Mouse (Mus musculus) left cerebral cortex, postnatal 36 days (tissue): ENCODE data around the gene H2-M10.4. TPM values are rescaled to one million over a fixed set of nuclear protein-coding genes. Genes with fewer than 3 reads are reported as not detected.
"Not testable (repeated sequence)": the region's sequence is repeated elsewhere in the genome, so short reads cannot be mapped to it uniquely, and the experiment has no call there.

ENCODE experiments used
- DNase-seq, 2 experiments: peaks; one replicate each; pipeline ENCODE4 v3.0.0; 2021 to 2022; ENCODE audit warnings: low spot score in 2 of 2, mixed read lengths in 1 of 2
- intact Hi-C: fragments of 180-260 bp; cut with DNase I; formaldehyde crosslinking; loops from one replicate; pipeline ENCODE4 v1.15.1; 2025
- total RNA-seq, 2 experiments: library from RNA; stranded (reverse); gene quantifications; 2 replicates each; pipeline ENCODE4 v1.2.3; 2021

Gene H2-M10.4
- not detected for total RNA-seq

DNA sequence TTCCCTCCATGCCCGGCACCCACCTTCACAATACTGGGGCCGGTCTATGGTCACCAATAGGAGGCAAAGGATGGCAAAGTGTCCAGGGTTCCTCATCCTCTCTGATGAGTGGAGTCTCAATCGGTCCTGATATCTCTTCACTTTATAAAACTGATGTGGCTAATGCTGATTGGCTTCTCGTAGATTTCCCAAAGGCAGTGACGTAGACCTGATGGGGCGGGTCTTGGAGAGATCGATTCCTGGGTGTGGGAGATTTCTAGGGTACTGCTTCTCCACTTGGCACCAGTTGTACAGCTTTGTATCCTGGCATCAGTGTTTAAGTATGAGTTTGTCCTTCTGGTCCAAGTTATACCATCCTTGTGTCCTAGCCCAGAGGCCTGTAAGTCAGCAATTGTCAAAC, at the start of gene H2-M10.4:
TSS of gene H2-M10.4 (minus strand) at position 101 of the 400 bp plus-strand sequence.
- DNase-seq: no peak
- intact Hi-C loops: no loop called here

DNA sequence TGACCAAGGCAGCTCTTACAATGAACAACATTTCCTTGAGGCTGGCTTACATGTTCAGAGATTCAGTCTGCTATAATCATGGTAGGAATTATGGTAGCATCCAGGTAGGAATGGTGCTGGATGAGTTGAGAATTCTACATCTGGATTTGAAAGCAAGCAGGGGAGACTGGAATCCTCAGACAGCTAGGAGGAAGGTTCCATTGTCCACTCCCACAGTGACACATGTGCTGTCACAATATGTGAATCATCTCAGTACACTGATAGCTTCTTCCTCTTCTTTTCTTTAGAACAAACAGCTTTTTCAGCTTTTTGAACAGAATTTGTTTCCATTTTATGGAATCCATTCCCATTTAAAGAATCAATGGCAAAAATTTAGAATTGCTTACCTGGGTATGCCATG, 41.8 kb upstream of the H2-M10.4 start:
- intact Hi-C loops: no loop called here
- DNase-seq: no peak

DNA sequence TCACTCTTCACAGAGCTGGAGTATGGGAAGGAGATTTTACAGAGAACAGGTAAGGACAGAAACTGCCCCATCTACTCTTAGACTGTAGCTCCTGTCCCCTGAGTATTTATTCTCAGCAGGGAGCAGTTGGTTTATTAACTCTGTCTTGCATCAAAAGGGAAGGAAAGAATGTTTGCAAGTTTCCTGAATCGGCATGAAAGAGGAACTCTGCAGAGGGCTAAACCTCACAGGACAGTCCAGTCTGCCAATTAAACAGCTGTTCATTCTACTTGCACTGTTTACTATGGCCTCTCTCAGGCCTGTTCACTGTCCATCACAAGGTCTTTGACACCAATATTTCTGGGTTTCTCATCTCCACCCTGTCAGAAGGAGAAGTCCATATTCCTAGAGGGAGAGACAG, 38.3 kb upstream of the H2-M10.4 start:
- intact Hi-C loops: no loop called here

DNA sequence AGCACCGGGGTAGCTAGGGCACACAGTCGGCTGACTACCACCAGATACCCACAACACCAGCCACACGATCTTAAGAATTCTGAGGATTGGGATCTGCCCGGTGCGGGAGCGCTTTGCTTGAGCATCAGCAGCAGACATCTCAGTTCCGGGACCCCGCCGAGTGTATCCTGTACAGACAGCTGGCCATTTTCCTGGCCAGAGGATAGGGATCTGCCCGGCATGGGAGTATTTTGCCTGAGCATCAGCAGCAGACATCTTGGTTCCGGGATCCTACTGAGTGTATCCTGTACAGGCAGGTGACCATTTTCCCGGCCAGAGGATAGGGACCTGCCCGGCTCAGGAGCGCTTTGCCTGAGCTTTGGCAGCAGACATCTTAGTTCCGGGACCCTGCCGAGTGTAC, 26.0 kb upstream of the H2-M10.4 start:
- DNase-seq, intact Hi-C loops: not testable (repeated sequence)

More for the DNA sequence above, 38.3 kb upstream of the H2-M10.4 start:
- no peak for DNase-seq

DNA sequence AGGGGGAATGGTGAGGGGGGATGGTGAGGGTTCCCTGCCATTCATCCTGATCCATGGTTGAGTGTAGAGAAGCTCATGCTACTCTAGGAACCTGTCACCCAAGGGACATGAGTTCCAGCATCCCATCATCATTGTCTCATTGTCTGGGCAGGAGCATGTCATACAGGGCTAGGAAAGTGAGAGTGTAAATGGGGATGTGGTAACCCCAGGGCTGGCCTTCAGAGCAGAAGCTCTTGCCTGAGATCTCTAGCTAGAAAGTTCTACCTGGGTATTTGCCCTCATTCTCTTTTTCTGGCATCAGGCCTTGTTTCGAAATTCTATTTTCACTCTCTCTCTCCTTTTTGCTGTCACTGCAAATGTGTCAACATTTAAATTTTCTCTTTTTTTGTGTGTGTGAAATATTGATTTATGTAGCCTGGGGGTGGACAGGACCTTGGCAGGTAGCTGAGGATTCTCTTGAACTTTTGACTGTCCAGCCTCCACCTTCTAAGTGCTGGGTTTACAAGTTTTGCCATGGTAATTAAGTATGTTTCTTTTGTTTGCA, 24.6 kb upstream of the H2-M10.4 start:
- intact Hi-C loops: no loop called here
- no peak for DNase-seq

DNA sequence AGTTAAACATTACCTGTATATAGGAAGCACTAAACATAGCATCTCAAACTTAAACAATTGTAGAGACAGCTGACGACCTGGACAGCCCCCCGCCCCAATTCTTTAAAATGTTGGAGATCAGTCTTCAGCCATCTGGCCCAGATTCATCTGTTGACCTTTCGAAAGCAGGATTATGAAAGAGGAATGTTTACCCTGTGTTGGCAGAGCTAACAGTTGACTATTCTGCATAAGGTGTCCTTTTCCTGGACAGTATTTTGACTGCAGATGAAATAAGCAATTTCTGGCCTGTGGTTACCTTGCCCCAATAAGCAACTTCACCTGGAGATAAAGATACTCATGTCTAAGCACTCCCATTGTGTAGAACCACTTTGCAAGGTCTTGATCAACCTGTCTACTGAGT, 21.7 kb upstream of the H2-M10.4 start:
- intact Hi-C loops: no loop called here
- no peak for DNase-seq

DNA sequence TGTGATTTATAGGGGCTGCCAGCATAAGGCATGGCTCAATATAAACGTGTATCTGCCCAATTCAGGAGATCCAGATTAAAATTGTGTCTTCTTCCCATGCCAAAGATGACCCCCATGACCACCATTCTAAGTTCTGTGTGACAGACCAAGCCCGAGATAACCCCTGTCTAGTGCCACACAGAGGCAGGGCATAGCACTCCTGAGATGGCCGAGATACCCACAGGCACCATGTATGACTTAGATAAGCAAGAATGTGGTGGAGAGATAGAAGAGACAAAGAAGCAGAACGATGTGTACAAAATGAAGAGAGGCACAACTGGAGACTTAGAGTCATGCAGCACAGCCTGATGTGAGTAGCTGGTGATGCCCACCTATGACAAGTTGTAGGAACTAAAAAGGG, 5.9 kb downstream of the H2-M10.4 start:
- DNase-seq: no peak
- intact Hi-C loops: no loop called here

DNA sequence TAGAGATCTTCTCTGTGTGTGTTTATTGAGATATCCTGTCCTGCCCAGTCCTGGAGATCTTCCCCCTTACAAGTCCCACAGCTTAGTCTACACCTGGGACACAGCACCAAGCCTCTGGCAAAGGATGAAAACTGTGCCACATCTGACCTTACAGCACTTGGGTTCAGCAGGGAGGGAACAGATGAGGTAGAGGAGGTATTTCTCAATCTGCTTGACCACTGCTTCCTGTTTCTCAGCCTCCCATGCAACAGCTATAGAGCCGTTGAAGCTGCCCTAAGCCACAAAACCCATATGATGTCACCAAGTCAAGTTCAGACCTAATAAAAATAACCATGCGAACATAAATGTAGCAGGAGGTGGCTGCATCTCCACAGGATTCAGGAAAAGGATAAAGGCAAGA, 30.7 kb downstream of the H2-M10.4 start:
- intact Hi-C loops: no loop called here
- DNase-seq: no peak

DNA sequence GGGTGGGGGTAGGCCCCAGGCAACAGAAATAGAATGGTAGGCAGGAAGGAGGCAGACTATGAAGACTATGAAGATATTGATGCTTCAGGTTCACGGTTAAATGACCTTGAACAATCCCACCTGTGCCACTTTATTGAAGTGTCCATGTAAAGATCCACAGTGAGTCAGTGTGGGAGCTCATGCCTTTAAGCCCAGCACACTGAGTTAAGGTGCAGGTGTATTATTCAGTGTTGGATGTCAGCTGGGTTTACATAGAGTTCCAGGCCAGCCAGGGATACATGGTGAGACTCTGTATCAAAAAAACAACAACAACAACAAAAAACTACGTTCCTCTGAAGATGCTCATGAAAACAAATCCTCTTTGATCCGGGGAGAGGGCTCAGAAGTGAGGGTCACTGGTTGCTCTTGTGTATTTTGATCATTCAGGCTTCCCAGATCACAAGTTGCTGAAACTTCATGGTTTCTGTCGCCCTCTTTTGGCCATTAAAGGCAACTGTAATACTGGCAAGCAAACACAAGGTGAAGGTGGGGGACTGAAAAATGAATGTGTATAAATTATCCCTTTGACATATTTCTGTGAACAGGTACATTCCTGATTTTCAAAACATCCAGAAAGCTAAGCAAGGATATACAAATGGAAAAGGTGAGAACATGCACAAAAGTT, 43.9 kb downstream of the H2-M10.4 start:
- DNase-seq: no peak
- intact Hi-C loops: loop anchor here (2.0 to 5.0 kb wide), 2 partner anchors 59 to 111 kb away; no protein-coding TSS in a partner anchor

DNA sequence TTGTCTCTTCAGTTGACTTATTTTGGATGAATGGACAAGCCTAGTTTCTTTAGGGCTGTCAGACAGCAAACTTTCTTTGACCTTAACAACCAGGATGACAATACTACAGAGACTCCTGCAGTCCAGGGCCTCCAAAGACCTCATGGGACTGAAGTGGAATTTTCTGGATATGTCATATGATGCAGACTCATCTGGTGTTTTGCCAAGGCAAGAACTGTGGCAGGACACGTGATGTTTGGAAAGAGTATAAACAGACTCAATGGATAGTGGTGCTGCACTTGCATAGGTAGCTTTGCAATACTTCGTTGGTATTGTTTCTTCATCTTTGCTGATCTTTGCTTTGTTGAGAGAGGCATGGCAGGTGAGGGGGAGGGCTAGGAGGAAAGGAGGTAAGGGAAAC, 44.7 kb downstream of the H2-M10.4 start:
- intact Hi-C loops: loop anchor here (5.0 kb wide), 1 partner anchor 110 kb away; no protein-coding TSS in a partner anchor
- no peak for DNase-seq

DNA sequence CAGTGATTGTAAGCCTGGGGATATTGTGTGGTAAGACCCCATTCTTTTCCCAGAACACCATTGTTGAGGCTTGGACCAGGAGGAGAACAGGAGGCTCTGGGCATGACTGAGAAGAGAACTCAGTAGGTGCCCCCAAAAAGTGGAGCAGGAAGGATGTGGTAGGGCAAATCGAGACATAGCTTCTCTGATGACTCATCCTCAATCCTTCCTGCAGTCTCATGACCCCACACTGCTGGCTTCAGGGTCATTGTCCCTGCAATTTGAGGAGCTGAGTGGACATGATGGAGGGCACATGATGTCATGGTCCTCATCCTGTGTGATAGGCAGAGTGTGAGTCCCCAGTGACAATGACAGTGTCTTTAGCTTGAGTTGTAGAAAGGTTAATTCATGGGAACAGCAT, 46.7 kb downstream of the H2-M10.4 start:
- intact Hi-C loops: loop anchor here (5.0 kb wide), 1 partner anchor 108 kb away; no protein-coding TSS in a partner anchor

DNA sequence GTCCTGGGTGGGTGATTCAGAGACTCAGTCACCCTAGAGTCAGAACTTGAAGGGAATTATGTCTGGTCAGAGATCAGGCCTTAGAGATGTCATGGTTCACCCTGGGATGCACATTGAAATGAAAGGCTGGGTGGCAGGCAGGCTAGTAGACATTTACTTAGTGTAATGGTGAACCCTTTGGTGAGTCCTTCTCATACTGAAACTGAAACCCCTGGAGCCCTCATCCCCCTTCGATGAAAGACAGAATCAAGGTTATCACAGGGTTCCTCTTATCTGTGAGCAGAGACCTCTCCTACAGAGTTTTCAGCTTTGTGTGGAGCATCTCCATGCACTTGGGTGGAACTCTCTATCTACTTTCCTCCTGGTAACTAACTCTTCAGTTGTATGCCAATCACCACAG, 47.8 kb downstream of the H2-M10.4 start:
- intact Hi-C loops: no loop called here

More for the DNA sequence above, 46.7 kb downstream of the H2-M10.4 start:
- no peak for DNase-seq

More for the DNA sequence above, 47.8 kb downstream of the H2-M10.4 start:
- DNase-seq: no peak

Other genes starting within 250 kb of the H2-M10.4 start
- 10 to 100 TPM; 35.7 to 39.5 TPM for gene Rpp21, start 204.3 kb downstream of the H2-M10.4 start, total RNA-seq
- gene Trim39, start 190.1 kb downstream of the H2-M10.4 start, total RNA-seq: 10 to 100 TPM; 18.9 to 25.2 TPM
- gene H2-M10.2, start 175.8 kb downstream of the H2-M10.4 start, total RNA-seq: not detected
- not detected for gene H2-M10.1, start 136.2 kb downstream of the H2-M10.4 start, total RNA-seq
- gene H2-M10.3, start 93.9 kb downstream of the H2-M10.4 start, total RNA-seq: not detected
- not detected for gene H2-M11, start 84.7 kb upstream of the H2-M10.4 start, total RNA-seq
- not detected for gene H2-M9, start 180.3 kb upstream of the H2-M10.4 start, total RNA-seq
- gene H2-M1, start 209.9 kb upstream of the H2-M10.4 start, total RNA-seq: not detected